Mouse (Mus musculus) MEL (cell line): ENCODE measurements around the gene Ccdc34. TPM values are rescaled to one million over a fixed set of nuclear protein-coding genes. Genes with fewer than 3 reads are reported as not detected.

Experiments
- DNase-seq: peaks from one replicate; pipeline ENCODE4 v3.0.0; 2011; ENCODE audit warnings: low read depth, low spot score
- H3K27ac ChIP-seq: 2 replicates; pipeline ENCODE4 v1.5.1; 2012; ENCODE audit warnings: low read depth, mild to moderate bottlenecking, control low read depth, low read length, moderate library complexity; ENCODE audit not compliant: control insufficient read depth
- H3K27me3 ChIP-seq, 2 experiments: fragments of 150-350 bp in 1 of 2; sonication (generic) in 1 of 2; 2 replicates each; pipeline ENCODE4 v1.6.1; 2012; ENCODE audit warnings: low read length in 2 of 2, mild to moderate bottlenecking in 2 of 2, improper control_type of control experiment in 1 of 2, moderate library complexity in 1 of 2; ENCODE audit not compliant: insufficient read depth in 2 of 2, control insufficient read depth in 1 of 2
- H3K36me3 ChIP-seq, 2 experiments: 2 replicates each; pipeline ENCODE4 v1.6.1; 2012 to 2014; ENCODE audit warnings: low read length in 2 of 2, improper control_type of control experiment in 1 of 2, inconsistent platforms in 1 of 2, mild to moderate bottlenecking in 1 of 2; ENCODE audit not compliant: insufficient read depth in 2 of 2, control insufficient read depth in 1 of 2
- H3K4me1 ChIP-seq, 2 experiments: fragments of 150-350 bp in 1 of 2; sonication (generic) in 1 of 2; 2 replicates each; pipeline ENCODE4 v1.6.1; 2012; ENCODE audit warnings: low read length in 2 of 2, improper control_type of control experiment in 1 of 2, mild to moderate bottlenecking in 1 of 2; ENCODE audit not compliant: insufficient read depth in 2 of 2, control insufficient read depth in 1 of 2
- H3K4me3 ChIP-seq, 2 experiments: fragments of 150-350 bp in 1 of 2; sonication (generic) in 1 of 2; 2 replicates each; pipeline ENCODE4 v1.5.1; 2012; ENCODE audit warnings: low read depth in 2 of 2, low read length in 2 of 2, mild to moderate bottlenecking in 2 of 2, moderate library complexity in 2 of 2, control low read depth in 1 of 2, improper control_type of control experiment in 1 of 2; ENCODE audit not compliant: control insufficient read depth in 1 of 2, insufficient read depth in 1 of 2
- H3K79me2 ChIP-seq: 2 replicates; pipeline ENCODE4 v1.6.1; 2012; ENCODE audit warnings: mild to moderate bottlenecking, low read length, moderate library complexity; ENCODE audit not compliant: control insufficient read depth, poor library complexity, insufficient read depth
- H3K9ac ChIP-seq: 2 replicates; pipeline ENCODE4 v1.6.1; 2012; ENCODE audit warnings: low read depth, mild to moderate bottlenecking, control low read depth, low read length, moderate library complexity; ENCODE audit not compliant: control insufficient read depth, poor library complexity, severe bottlenecking
- H3K9me3 ChIP-seq: fragments of 150-350 bp; sonication (generic); replicated peaks from 2 replicates; pipeline ENCODE4 v1.6.1; 2012; ENCODE audit warnings: mild to moderate bottlenecking, low read length, improper control_type of control experiment, moderate library complexity; ENCODE audit not compliant: insufficient read depth
- BHLHE40 ChIP-seq: IDR thresholded peaks from 2 replicates; pipeline ENCODE4 v1.6.1; 2012; ENCODE audit warnings: low read depth, mild to moderate bottlenecking, inconsistent platforms, low read length, improper control_type of control experiment, borderline replicate concordance
- CHD1 ChIP-seq: IDR thresholded peaks from 2 replicates; pipeline ENCODE4 v1.6.1; 2012; ENCODE audit warnings: low read depth, mild to moderate bottlenecking, inconsistent platforms, low read length, improper control_type of control experiment
- CHD2 ChIP-seq: IDR thresholded peaks from 2 replicates; pipeline ENCODE4 v1.6.1; 2011; ENCODE audit warnings: low read length, improper control_type of control experiment
- CTCF ChIP-seq, 3 experiments: IDR thresholded peaks in 2 of 3; conservative IDR thresholded peaks in 1 of 3; 2 replicates each; pipeline ENCODE4 v1.5.1; 2011 to 2012; ENCODE audit warnings: low read length in 3 of 3, low read depth in 2 of 3, mild to moderate bottlenecking in 2 of 3, improper control_type of control experiment in 1 of 3, inconsistent platforms in 1 of 3, mixed read lengths in 1 of 3, moderate library complexity in 1 of 3; ENCODE audit not compliant: control insufficient read depth in 1 of 3, insufficient read depth in 1 of 3, poor library complexity in 1 of 3, severe bottlenecking in 1 of 3
- ETS1 ChIP-seq: IDR thresholded peaks from 2 replicates; pipeline ENCODE4 v1.6.1; 2012; ENCODE audit warnings: low read depth, mild to moderate bottlenecking, inconsistent platforms, low read length, improper control_type of control experiment, moderate library complexity
- KAT2A ChIP-seq: conservative IDR thresholded peaks from 2 replicates; pipeline ENCODE4 v1.6.1; 2012; ENCODE audit warnings: low read depth, low read length, improper control_type of control experiment, inconsistent platforms
- MEF2A ChIP-seq: IDR thresholded peaks from 2 replicates; pipeline ENCODE4 v1.6.1; 2014; ENCODE audit warnings: low read depth, mild to moderate bottlenecking, inconsistent platforms, low read length, improper control_type of control experiment; ENCODE audit not compliant: poor library complexity, insufficient replicate concordance, severe bottlenecking; ENCODE audit errors: extremely low read depth
- MYB ChIP-seq: IDR thresholded peaks from 2 replicates; pipeline ENCODE4 v1.6.1; 2011; ENCODE audit warnings: mild to moderate bottlenecking, low read depth, low read length, improper control_type of control experiment
- NRF1 ChIP-seq: IDR thresholded peaks from 2 replicates; pipeline ENCODE4 v1.6.1; 2014; ENCODE audit warnings: low read depth, mild to moderate bottlenecking, inconsistent platforms, low read length, improper control_type of control experiment, moderate library complexity; ENCODE audit not compliant: poor library complexity, insufficient read depth, severe bottlenecking
- POLR2AphosphoS5 ChIP-seq: IDR thresholded peaks from 2 replicates; pipeline ENCODE4 v1.6.1; 2012; ENCODE audit warnings: low read depth, borderline replicate concordance, mild to moderate bottlenecking, inconsistent platforms, low read length, moderate library complexity, mixed read lengths
- RAD21 ChIP-seq: IDR thresholded peaks from 2 replicates; pipeline ENCODE4 v1.6.1; 2011; ENCODE audit warnings: mild to moderate bottlenecking, low read depth, low read length, improper control_type of control experiment
- TBP ChIP-seq: IDR thresholded peaks from 2 replicates; pipeline ENCODE4 v1.8.0; 2011; ENCODE audit warnings: low read depth, low read length, improper control_type of control experiment
- UBTF ChIP-seq: IDR thresholded peaks from 2 replicates; pipeline ENCODE4 v1.6.1; 2012; ENCODE audit warnings: low read depth, mild to moderate bottlenecking, inconsistent platforms, low read length, improper control_type of control experiment, moderate library complexity, borderline replicate concordance; ENCODE audit not compliant: insufficient read depth
- USF2 ChIP-seq, 2 experiments: IDR thresholded peaks; 2 replicates each; pipeline ENCODE4 v1.6.1; 2011 to 2012; ENCODE audit warnings: improper control_type of control experiment in 2 of 2, low read length in 2 of 2, borderline replicate concordance in 1 of 2, inconsistent platforms in 1 of 2, low read depth in 1 of 2, mild to moderate bottlenecking in 1 of 2; ENCODE audit not compliant: insufficient read depth in 1 of 2
- polyA plus RNA-seq, 2 experiments: library from polyadenylated mRNA; stranded (reverse) in 1 of 2; unstranded in 1 of 2; fragments of >175 nt in 1 of 2; fragments of >200 nt in 1 of 2; gene quantifications; 2 replicates each; pipeline versions ENCODE4 v1.2.1 to v1.2.4; 2012; ENCODE audit warnings: low replicate concordance in 2 of 2, low read depth in 1 of 2; ENCODE audit not compliant: insufficient read length in 2 of 2, insufficient read depth in 1 of 2, missing spikeins in 1 of 2
- total RNA-seq: library from RNA; depleted of rRNA; stranded (reverse); fragments of 300-350 nt; gene quantifications from 2 replicates; pipeline ENCODE4 v1.2.3, GENCODE M21; 2012

The Ccdc34 gene
- total and polyA plus RNA-seq, 3 experiments = 14.1 to 39.0 TPM; not detected in 1

GRCm38 (mm10) chr2:109969926-109970532 is 47.6 kb upstream of the Ccdc34 start:
- DNase-seq = no peak
- H3K36me3 ChIP-seq = no peaks in the 10 kb centered on the region
- no peak overlapping the region for H3K4me3 ChIP-seq
- H3K4me1 ChIP-seq = no peaks in the 10 kb centered on the region
- no peaks in the 10 kb centered on the region; the same call in 1 of the 2 replicates for H3K79me2 ChIP-seq
- no peaks in the 10 kb centered on the region for H3K27me3 ChIP-seq
- H3K9ac ChIP-seq = no peak overlapping the region
- no peak overlapping the region for H3K27ac ChIP-seq
- no peaks in the 10 kb centered on the region for H3K9me3 ChIP-seq
- no peak for TF ChIP-seq ETS1
- no peak for TF ChIP-seq RAD21
- TF ChIP-seq BHLHE40 = no peak
- TF ChIP-seq TBP = no peak
- no peak for TF ChIP-seq CHD2
- no peak for TF ChIP-seq CHD1
- no peak for TF ChIP-seq UBTF
- no peak for TF ChIP-seq POLR2AphosphoS5
- no peak for TF ChIP-seq NRF1
- no peak for TF ChIP-seq CTCF (IDR thresholded peaks at IDR 0.05 in 2 of 3, conservative IDR thresholded peaks at IDR 0.05 in 1 of 3; ENCODE audit: control insufficient read depth in 1 of 3, insufficient read depth in 1 of 3, low read depth in 2 of 3, low read length in 3 of 3, poor library complexity in 1 of 3, severe bottlenecking in 1 of 3)
- TF ChIP-seq MEF2A = no peak
- no peak for TF ChIP-seq USF2 (IDR thresholded peaks at IDR 0.05; ENCODE audit: borderline replicate concordance in 1 of 2, insufficient read depth in 1 of 2, low read depth in 1 of 2, low read length in 2 of 2)

- Histone ChIP-seq H3K4me1 (no peaks in the 10 kb centered on the region), H3K27me3 (no peaks in the 10 kb centered on the region), H3K36me3 (no peaks in the 10 kb centered on the region), H3K27ac (no peak overlapping the region), H3K79me2 (no peaks in the 10 kb centered on the region; the same call in 1 of the 2 replicates), H3K9ac (no peak overlapping the region), H3K9me3 (no peaks in the 10 kb centered on the region), H3K4me3 (no peak overlapping the region)
- no peak for DNase-seq
- TF ChIP-seq MYB (no peak), TBP (no peak), KAT2A (no peak)
These were observed 46.7 kb upstream of the Ccdc34 start for GRCm38 (mm10) chr2:109970744-109971410.
